Mouse (Mus musculus) kidney, postnatal 0 days (tissue): ENCODE measurements at regions not wholly inside any gene's neighbourhood (a gene's known extent, or its start where the extent isn't known, plus 50 kb on each side); places are given as distances from the start of the nearest gene placed in this dataset.

Experiments used
- ATAC-seq: fragments of 200-750 bp; cut with Nextera tagmentation; replicated peaks from 2 replicates; pipeline ENCODE4 v1.8.0; 2017; ENCODE audit warnings: low read depth, moderate number of reproducible peaks, moderate TSS enrichment, moderate library complexity; ENCODE audit not compliant: low FRiP score
- DNase-seq: peaks from one replicate; pipeline ENCODE4 v3.0.0-alpha.2; 2016; ENCODE audit warnings: low spot score
- H3K27ac ChIP-seq: fragments of 300-500 bp; sonication (generic); 2 replicates; pipeline ENCODE4 v1.5.1; 2014; ENCODE audit warnings: mild to moderate bottlenecking
- H3K27me3 ChIP-seq: fragments of 300-500 bp; sonication (generic); 2 replicates; pipeline ENCODE4 v1.6.1; 2014; ENCODE audit warnings: low read length, mixed read lengths; ENCODE audit not compliant: insufficient read depth
- H3K36me3 ChIP-seq: fragments of 300-500 bp; sonication (generic); 2 replicates; pipeline ENCODE4 v1.6.1; 2014; ENCODE audit warnings: low read length, mixed read lengths; ENCODE audit not compliant: insufficient read depth
- H3K4me1 ChIP-seq: fragments of 300-500 bp; sonication (generic); replicated peaks from 2 replicates; pipeline ENCODE4 v1.6.1; 2014; ENCODE audit warnings: antibody characterized with exemption, low read length, mixed read lengths; ENCODE audit not compliant: insufficient read depth
- H3K4me2 ChIP-seq: fragments of 300-500 bp; sonication (generic); 2 replicates; pipeline ENCODE4 v1.6.1; 2014; ENCODE audit warnings: mild to moderate bottlenecking, low read length, moderate library complexity, mixed read lengths
- H3K4me3 ChIP-seq: fragments of 300-500 bp; sonication (generic); replicated peaks from 2 replicates; pipeline ENCODE4 v1.5.1; 2014; ENCODE audit warnings: low read depth, low read length
- H3K9ac ChIP-seq: fragments of 300-500 bp; sonication (generic); 2 replicates; pipeline ENCODE4 v1.6.1; 2014; ENCODE audit warnings: low read depth, low read length
- H3K9me3 ChIP-seq: fragments of 300-500 bp; sonication (generic); replicated peaks from 2 replicates; pipeline ENCODE4 v1.6.1; 2016; ENCODE audit warnings: low read length, inconsistent platforms, mixed read lengths
- CTCF ChIP-seq: IDR thresholded peaks from 2 replicates; pipeline ENCODE4 v1.5.1; 2016; ENCODE audit warnings: antibody characterized with exemption, low read depth, mild to moderate bottlenecking, moderate library complexity
- WGBS: fragments of 180-500 bp; shearing (Covaris S2); extraction: QIAGEN DNeasy Blood & Tissue Kit; methylation state at CpG from one replicate; pipeline ENCODE4 v1.1.7; 2014; 5-methylcytosine and 5-hydroxymethylcytosine counted together

DNA sequence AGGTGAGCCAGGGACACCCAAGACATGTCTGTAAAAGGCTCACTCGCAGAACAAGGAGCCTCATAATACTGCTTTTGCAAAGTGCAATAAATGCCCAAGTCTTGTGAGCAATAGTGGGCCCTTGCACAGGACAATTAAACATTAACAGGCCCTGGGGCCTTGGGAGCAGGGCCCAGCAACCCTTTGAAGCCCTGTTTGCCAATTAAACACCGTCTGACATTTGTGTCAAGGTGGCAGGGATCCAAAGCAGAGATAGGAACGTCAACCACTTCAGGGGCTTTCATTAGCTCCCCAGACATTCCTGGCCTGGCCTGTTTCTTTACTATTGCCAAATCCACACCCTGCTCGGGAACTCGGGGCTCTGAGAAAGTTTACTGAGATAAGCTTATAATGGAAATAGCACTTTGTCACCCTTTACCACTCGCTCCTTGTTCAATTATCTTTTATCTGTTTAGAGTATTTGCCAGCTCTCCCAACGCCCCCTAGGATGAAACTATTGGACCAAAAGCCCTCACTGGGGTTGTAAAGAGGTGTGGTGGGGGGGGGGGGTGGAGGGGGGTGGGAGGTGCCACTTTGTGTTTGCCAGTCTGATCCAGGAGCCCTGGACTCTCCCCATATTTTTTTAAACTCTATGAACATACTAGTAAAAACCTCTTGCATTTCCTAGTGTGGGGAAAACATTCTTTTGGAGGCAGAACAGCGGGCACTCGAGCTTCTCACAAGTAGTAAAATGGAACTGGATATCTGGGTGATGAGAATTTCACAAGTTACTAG lies 247.4 kb downstream of the Fam49a start:
- WGBS, result 25% methylated on average over 9 of the region's 9 CpGs
- no peaks in the 10 kb centered on the region for H3K4me1 ChIP-seq
- DNase-seq (no peak), ATAC-seq (no peak)
- no peaks in the 10 kb centered on the region for H3K27me3 ChIP-seq
- H3K9ac ChIP-seq, result no peak overlapping the region
- H3K4me2 ChIP-seq, result no peak overlapping the region
- H3K36me3 ChIP-seq, result no peaks in the 10 kb centered on the region
- no peak for TF ChIP-seq CTCF
- H3K4me3 ChIP-seq, result no peak overlapping the region
- no peak overlapping the region for H3K27ac ChIP-seq
- H3K9me3 ChIP-seq, result no peaks in the 10 kb centered on the region

GRCm38 (mm10) chr12:12508487-12509125 lies 246.7 kb downstream of the Fam49a start:
- H3K27ac ChIP-seq, result no peak overlapping the region
- no peak for ATAC-seq

DNA sequence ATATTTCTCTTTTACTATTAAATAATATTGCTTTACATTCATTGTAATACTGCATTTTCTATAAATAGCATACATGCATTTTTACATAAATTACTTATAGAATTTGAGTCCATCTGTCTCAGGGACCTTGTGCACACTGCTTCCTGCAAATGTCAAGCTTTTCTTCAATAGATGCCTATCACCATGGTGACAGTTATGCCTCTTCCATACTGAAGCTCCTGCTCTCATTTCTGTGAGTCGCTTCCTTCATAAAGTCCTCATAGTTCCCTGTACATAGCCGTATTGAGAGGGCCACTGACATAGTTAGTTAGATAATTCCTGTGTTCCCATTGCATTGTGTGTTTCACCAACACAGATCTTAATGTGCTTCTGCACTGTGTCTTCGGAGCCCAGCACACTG lies 244.7 kb downstream of the Fam49a start:
- H3K27ac ChIP-seq, result no peak overlapping the region
- ATAC-seq (no peak), DNase-seq (no peak)
- 89% methylated on average over 3 of the region's 3 CpGs for WGBS
- no peaks in the 10 kb centered on the region for H3K4me1 ChIP-seq
- H3K4me2 ChIP-seq, result no peak overlapping the region
- H3K9ac ChIP-seq, result no peak overlapping the region
- H3K36me3 ChIP-seq, result no peaks in the 10 kb centered on the region
- no peaks in the 10 kb centered on the region for H3K27me3 ChIP-seq
- TF ChIP-seq CTCF, result no peak
- H3K9me3 ChIP-seq, result no peaks in the 10 kb centered on the region
- no peak overlapping the region for H3K4me3 ChIP-seq

More at GRCm38 (mm10) chr12:12508487-12509125, 246.7 kb downstream of the Fam49a start:
- H3K9me3 ChIP-seq, result no peaks in the 10 kb centered on the region
- DNase-seq, result no peak
- no peak overlapping the region for H3K9ac ChIP-seq
- WGBS, result 73% methylated on average over 9 of the region's 9 CpGs
- no peaks in the 10 kb centered on the region for H3K36me3 ChIP-seq
- H3K27me3 ChIP-seq, result no peaks in the 10 kb centered on the region
- no peak overlapping the region for H3K4me3 ChIP-seq
- no peak for TF ChIP-seq CTCF
- H3K4me2 ChIP-seq, result no peak overlapping the region
- H3K4me1 ChIP-seq, result no peaks in the 10 kb centered on the region

DNA sequence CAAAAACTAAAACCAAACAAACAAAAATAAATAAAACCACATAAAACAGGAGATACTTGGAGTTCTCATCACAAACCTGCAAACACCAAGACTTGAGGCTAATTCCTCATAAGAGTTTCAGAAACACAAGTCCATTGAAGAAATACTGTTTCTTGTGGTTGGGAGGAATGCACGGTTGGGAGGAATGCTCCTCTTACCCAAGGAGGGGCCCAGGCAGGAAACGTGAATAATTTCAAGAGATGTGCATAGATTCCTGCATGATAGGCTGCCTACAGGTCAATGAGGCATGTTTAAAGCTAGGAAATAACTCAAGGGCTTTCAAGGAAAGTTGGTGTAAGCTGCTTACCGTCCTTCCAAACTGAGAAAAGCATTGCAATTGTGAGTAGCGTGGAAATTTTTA lies 243.7 kb downstream of the Fam49a start:
- ATAC-seq (no peak), DNase-seq (no peak)
- no peak for TF ChIP-seq CTCF
- H3K36me3 ChIP-seq, result no peaks in the 10 kb centered on the region
- H3K4me3 ChIP-seq, result no peak overlapping the region
- WGBS, result 47% methylated on average over 4 of the region's 4 CpGs
- H3K9ac ChIP-seq, result no peak overlapping the region
- no peaks in the 10 kb centered on the region for H3K9me3 ChIP-seq
- no peaks in the 10 kb centered on the region for H3K27me3 ChIP-seq
- H3K4me1 ChIP-seq, result no peaks in the 10 kb centered on the region
- no peak overlapping the region for H3K27ac ChIP-seq
- H3K4me2 ChIP-seq, result no peak overlapping the region

DNA sequence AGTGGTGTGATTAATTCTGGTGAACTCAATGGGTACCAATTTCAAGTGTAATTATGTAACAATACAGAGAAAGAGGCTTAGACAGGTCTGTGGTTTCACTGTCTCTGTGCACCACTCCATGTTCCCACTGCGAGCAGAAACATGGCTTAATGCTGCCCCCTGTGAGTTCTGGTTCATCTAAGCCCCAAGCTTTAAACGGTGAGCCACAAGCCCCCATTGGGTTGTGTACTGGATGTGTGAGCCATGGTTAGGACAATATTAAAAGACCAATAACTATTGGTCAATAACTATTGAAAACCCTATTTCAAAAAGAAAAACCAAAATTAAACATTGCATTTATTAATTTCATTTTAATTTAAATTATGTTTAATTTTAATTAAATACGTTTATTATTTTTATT lies 238.0 kb downstream of the Fam49a start:
- ATAC-seq, result no peak
- TF ChIP-seq CTCF, result no peak
- Histone ChIP-seq H3K27me3 (no peaks in the 10 kb centered on the region), H3K36me3 (no peaks in the 10 kb centered on the region), H3K9ac (no peak overlapping the region), H3K27ac (no peak overlapping the region), H3K4me3 (no peak overlapping the region), H3K9me3 (no peaks in the 10 kb centered on the region), H3K4me1 (no peaks in the 10 kb centered on the region), H3K4me2 (no peak overlapping the region)
- 77% methylated on average over 3 of the region's 3 CpGs for WGBS
- DNase-seq, result no peak

DNA sequence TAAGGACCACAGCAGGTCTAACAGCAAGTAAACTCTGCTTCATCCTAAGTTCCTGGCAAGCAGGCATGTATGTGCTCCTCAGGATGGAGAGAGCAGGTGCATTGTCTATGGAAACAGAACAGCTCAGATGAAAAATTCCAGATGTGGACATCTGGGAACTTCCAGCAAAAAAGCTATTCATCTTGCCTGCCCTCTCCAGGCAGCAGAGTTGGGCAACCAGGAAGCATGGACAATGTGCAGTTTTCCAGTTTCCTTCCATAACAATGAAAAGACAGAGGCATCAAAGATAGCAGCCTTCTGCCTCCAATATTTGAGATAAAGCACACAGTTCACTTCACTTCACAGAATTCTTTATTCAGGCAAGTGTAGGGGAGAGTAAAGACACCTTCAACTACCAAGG lies 236.7 kb downstream of the Fam49a start:
- no peak for ATAC-seq
- Histone ChIP-seq H3K9me3 (no peaks in the 10 kb centered on the region), H3K27ac (no peak overlapping the region), H3K4me3 (no peak overlapping the region), H3K36me3 (no peaks in the 10 kb centered on the region), H3K4me2 (no peak overlapping the region), H3K9ac (no peak overlapping the region), H3K27me3 (no peaks in the 10 kb centered on the region), H3K4me1 (no peaks in the 10 kb centered on the region)
- no peak for TF ChIP-seq CTCF
- DNase-seq, result no peak
